Mouse (Mus musculus): ENCODE results near the gene Plcb3.
A peak's percentile ranks its signal among the peaks of the same experiment; 100 is the strongest.

Gene Plcb3

DNA sequence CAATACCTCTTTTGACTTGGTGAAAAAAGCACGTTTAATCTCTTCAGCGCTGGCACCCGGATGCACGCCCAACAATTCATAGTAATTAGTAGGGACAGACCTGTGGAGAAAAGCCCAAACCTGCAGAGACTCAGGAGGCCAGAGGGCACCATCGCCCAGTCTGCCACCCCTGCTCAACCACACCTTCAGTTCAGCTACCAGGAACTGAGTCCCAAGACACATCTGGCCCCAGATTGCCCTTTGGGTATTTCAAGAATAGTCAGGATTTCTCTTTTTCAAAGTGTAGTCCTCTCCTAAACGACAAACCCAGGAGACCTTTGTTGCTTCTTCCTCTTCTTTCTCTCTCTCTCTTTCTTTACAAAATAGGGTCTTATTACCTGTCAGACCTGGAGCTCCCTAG lies 14.4 kb upstream of the Plcb3 start:
- no peak for DNase-seq (ENCODE audit: low spot score)

DNA sequence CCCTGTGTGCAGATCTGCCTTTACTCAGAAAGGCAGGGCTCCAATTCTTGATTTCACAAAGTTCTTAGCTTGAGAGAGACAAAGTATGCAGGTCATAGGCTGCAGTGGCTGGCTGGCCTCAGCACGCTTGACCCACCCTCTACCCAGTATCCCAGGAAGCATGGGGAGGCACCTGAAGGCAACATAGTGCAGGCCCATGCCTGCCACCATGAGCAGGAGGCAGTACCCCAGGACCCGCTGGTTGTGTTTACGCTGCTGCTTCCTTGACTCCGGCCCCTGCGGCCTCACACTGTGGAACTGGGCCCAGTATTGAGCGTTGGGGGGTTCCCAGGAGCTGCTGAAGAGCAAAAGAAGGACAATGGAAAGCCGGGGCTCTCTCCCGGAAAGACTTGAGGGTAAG lies 13.0 kb upstream of the Plcb3 start:
- no peak for DNase-seq (ENCODE audit: low spot score)

DNA sequence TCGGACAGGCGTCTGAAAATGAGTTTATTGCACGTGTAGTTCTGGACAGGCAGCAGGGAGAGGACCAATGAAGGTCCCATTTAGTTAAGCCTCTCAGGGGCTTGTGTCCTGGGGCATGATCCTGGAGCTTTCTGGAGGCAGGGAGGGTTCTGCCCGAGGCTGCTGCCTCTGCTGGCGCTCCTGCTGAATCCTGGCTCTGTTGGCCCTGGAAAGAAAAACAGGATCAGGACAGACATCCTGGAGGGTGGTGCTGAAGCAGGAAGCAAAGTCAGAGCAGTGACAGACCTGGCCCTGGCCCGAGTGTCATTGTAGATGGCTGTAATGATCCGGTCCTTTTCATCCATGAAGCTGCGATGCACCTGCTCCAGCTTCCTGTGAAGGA lies 11.6 kb upstream of the Plcb3 start:
- no peak for DNase-seq (ENCODE audit: low spot score)

DNA sequence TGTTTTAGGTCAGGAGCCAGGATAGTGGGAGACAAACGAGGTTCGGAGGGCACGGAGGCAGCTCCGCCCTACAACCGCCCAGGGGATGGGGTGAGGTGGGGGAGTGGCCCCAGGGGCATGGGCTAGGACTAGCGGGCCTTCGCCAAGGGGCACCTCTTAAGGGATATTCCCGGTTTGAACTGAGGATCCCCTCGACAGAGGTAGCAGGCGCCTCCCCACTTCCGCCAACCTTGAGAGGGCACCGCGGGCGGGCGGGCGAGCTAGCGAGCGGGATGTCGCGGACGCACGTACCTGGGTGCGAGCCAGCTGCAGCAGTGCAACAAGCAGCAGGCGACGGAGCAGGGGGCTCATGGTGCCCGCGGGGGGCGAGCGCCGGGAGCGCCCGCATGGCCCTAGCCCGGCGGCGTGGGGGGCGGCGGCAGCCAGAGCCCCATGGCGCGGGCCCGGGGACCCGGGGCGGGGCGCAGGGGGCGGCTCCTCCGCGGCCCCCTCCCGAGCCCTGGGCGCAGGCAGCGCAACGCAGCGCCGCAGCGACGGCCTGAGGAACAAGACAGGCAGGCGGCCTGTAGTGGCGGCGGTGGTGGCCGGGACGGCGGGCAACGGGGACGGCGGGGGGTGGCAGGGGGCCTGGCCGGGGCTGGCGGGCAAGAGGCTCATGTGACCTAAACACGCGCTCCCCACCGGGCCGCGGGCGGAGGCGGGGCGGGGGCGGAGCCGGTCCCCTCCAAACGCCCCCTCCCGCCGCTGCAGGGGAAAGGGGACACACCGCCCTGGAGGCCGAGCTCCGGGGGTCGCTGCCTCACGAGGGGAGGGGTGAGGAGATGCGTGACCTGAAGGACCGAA lies 11.0 kb upstream of the Plcb3 start, which contains the start of gene Vegfb:
Gene Vegfb (minus strand): TSS at position 591 of the 843 bp plus-strand sequence.
- DNase-seq (ENCODE audit: low spot score), result peak; percentile 75

DNA sequence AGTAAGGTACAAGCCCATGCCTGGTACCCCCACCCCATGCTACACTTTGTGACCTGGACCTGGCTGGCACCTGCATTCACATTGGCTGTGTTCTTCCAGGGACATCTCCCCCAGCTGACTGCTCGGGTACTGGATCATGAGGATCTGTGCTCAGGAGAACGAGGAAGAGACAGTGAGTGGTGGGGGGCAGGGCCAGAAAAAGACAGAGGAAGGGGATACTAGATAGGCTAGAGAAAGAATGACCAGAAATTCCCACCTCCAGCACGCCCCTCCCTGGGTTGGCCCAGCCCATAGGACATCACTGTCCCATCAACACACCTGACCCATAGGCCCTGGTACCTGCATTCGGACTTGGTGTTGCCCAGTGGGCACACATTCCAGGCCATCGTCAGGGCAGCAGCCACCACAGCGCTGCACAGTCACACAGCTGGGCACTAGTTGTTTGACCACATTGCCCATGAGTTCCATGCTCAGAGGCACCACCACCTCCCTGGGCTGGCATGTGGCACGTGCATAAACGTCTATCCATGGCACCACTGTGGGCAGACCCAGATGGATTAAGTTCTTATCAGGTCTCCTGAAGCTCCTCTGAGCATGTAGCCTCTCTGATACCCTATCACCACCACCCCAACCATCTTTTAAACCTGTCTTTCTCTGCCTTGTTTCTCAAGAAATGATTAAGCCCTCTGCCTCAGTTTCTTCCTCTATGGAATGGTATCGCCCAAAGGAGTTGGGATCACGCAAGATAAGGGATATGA lies 9.9 kb upstream of the Plcb3 start:
- DNase-seq (ENCODE audit: low spot score), result no peak

GRCm38 (mm10) chr19:6985300-6985699 lies 9.0 kb upstream of the Plcb3 start:
- DNase-seq (ENCODE audit: low spot score), result no peak

DNA sequence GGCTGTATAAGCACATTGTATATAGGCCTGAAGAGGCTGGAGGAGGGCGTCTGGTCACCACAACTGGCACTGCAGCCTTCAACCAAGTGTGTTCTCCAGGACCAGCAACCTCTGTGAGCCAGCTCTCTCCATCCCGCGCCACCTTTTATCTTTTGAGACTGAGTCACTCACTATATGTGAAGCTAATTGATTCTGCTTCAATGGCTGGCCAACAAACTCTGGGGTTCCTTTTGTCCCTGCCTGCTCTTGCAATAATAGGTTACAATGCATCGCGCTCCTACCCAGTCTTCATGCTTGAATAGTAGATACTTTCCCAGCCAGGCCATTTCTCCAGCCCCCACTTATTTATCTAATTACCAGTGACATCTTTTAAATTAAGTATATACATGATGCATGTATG lies 7.4 kb upstream of the Plcb3 start:
- peak; percentile 26 for DNase-seq (ENCODE audit: low spot score)

DNA sequence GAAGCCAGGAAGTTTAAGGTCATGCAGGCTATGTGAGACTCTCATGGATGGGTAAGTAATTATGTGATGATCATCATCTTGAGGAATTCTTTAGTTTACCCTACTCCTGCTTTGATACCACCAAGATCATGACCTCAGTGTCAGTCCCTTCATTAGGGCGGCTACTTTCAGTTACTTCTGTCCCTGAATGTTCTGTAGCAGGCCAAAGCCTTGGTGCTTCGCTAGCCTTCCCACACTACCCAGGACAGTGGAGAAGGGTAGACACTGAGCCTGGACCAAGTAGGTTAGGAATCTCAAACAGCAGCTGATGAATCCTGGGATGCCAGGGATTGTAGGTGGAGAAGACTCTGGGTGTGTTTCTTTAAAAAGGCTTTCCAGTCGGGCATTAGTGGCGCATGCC lies 5.2 kb upstream of the Plcb3 start:
- DNase-seq (ENCODE audit: low spot score), result no peak

DNA sequence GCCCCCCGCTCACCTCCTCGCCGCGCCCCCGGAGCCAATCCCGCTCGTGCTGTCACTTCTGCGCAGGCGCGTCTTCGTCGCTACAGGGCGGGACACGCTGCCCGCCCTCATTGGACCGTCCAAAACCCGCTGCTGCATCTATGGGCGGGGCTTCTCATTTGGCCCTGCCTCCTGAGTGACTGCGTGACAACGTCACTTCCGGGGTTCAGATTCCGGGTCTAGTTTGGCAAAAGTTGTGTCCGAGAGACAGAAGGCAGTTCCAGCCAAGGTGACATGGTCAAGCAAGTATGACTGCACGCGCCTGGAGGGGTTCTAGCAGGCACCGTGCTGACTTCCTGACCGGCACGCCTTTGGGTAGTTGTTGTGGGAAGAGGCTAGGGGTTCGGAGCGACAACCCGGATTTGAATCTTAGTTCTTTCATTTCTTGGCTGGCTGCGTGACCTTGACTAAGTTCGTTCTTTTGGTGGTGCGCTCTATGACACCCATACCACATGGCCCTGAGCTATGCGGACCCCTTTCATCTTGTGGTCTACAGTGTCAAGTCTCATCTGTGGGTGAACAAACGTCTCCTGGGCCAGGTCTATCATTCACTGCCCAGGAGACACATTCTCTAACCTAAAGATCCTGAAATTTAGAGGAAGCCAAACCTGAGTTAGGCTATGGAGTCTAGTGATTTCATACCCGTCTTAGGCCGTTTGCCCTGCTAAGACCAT lies 4.3 kb upstream of the Plcb3 start, which contains the start of gene Fkbp2:
Gene Fkbp2 (minus strand): TSS at position 121 of the 713 bp plus-strand sequence.
- DNase-seq (ENCODE audit: low spot score), result peak; percentile 100

DNA sequence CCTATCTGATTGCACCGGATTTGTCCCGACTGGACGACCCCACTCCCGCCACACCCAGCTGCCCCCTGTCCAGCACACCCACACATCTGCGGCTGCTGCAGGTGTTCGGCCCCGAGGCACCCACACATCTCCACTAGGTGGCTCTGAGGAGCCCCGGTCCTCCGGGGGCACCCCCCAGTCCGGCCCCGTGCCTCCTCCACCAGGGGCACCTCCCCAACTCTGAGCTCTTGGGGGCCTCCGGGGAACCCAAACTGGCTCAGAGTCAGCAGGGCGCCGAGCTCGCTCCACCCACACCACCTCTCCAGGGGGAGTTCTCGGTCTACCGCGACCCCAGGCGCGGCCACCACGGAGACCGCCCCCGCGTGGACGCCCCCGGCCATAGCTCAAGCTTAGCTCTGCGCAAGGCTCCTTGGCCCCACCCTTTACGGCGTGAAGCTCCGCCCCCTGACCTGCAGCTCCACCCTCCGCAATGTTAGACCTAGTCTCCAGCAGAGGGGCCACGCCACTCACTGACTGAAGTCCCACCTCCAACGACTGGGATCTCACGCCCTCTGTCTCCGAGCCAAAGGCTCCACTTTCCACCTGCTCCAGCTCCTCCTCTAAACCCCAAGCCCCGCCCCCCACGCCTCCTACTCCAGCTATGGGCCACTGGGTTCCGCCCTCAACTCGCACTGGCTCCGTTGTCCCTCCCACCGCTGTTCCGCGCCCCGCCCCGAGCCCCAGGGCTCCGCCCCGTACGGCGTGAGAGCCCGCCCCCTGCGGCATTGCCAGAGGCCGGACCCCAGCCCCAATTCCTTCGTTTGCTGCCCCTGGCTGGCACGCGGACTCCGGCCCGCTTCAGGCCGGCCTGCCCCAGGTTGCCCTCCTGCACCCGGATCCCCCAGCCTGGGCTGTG lies 3.5 kb upstream of the Plcb3 start:
- DNase-seq (ENCODE audit: low spot score), result peak; percentile 100

DNA sequence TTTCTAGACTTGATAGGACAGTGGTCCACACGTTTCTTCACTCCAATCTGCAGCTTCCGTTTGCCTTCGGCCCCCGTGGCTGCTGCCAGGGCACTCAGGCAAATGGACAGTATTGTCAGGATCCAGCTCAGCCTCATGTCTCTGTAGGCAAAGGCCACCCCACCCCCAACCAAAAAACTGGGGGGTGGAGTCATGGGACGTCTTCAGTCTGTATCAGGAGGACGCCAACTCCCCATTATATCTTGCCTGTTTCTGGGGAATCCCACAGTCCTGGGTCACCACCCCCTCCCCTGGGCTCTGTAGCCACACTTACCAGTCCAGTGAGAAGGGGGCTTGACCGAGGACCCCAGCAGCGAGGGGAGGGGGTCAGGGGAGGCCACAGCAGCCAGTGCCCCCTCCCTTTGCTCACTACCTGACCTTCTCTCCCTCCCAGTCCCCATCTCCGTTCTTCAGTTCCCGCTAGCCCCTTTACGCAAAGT lies 2.8 kb upstream of the Plcb3 start:
- DNase-seq (ENCODE audit: low spot score), result peak; percentile 44

- no peak for DNase-seq (ENCODE audit: low spot score)
Observed at GRCm38 (mm10) chr19:6978639-6978974, 2.3 kb upstream of the Plcb3 start.

- no peak for DNase-seq (ENCODE audit: low spot score)
Observed at GRCm38 (mm10) chr19:6977759-6978638, 1.7 kb upstream of the Plcb3 start.

DNA sequence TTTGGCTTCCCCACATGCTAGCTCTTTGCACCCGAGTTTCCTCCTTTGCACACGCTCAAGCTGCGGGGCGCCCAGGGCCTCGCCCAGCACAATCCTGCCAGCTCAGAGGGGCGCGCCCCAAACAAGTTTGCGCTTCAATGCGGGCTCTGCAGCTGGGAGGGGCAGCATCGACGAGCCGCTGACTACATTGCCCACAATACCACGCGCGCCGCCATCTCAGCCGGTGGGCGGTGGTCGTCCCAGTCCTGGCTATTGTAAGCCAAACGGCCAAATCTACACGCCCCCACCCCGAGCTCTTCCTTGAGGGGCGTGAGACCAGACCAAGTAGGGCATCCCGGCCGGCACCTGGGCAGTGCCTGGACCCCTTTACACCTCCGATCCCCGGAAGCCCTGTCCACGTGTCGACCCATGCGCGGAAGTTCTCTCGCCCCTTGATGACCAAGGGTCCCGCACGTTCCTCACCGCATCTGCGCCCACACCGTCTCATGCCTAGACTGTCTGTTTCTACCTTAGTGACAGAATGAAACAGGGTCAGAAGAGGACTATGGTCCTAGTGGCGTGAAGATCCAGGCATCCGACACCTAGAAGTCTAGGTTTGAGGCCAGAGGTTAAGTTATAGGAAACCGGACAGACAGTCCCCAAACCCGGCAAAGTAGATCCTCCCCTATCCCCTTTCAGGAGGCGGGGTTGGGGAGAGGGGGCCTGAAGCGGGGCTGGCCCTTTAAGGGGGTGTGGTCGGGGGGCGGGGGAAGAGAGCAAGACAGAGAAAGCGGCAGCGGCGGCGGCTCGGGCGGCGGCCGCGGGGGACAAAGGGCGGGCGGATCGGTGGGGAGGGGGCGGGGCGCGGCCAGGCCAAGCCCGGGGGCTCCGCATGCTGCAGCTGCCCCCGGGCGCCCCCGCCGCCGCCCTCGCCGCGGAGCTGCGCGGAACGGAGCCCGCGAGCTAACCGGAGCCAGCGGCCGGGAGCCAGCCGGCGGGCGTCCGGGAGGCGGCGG lies 1.8 kb downstream of the Plcb3 start, which contains the start of gene Ppp1r14b:
Gene Ppp1r14b (plus strand): TSS at position 758 of the 995 bp plus-strand sequence.
- DNase-seq (ENCODE audit: low spot score), result peak; percentile 96

GRCm38 (mm10) chr19:6973581-6974190 lies 2.6 kb downstream of the Plcb3 start:
- peak; percentile 22 for DNase-seq (ENCODE audit: low spot score)

- no peak for DNase-seq (ENCODE audit: low spot score)
Observed at GRCm38 (mm10) chr19:6972247-6972917, 3.9 kb downstream of the Plcb3 start.

DNA sequence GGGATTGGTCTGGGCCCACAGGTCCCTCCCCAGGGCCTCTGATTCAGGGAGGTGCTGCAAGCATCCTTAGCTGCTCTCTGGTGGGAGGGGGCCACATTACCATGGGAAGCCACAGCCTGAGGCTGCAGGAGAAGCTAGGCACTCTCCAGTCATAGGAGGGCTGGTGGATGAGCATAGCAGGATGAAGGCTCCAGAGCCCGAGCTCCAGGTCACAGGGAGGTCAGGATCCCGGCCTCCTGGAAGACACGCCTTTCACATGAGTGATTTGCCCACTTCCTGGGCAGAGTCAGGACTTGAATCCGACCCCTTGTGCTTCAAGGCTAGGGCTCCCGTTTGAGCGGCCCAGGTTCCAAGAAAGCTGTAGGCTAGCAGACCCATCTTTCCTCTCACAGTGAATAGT lies 4.6 kb downstream of the Plcb3 start:
- DNase-seq (ENCODE audit: low spot score), result peak; percentile 36

- peak; percentile 10 for DNase-seq (ENCODE audit: low spot score)
Observed at GRCm38 (mm10) chr19:6970460-6971085, 5.7 kb downstream of the Plcb3 start.

Measured in embryo, embryonic 10.5 days (tissue).